In genomic region chr14:79324112-79324840, GRCm38 (mm10) we compare ENCODE assay signal across 23 mouse cellular contexts. TPM values are rescaled to one million over a fixed set of nuclear protein-coding genes. Genes with fewer than 3 reads are reported as not detected.
DNase-seq lines count a peak whose midpoint lies in the region; ATAC-seq and TF ChIP-seq lines count a peak whose summit lies in the region.
"Had no signal": no experiment of that assay in that cellular context is flagged by ENCODE, and none has a peak within 500 bp of the region (broad histone marks: within the 10 kb centered on the region; RNA-seq: fewer than 3 reads in every experiment).

No protein-coding gene starts in this region.

- no peak overlapping the region for H3K4me2 ChIP-seq in forebrain, embryonic 13.5 days
- H3K4me2 ChIP-seq in forebrain, embryonic 11.5 days (ENCODE audit: low read depth, low read length, severe bottlenecking), result no peak overlapping the region
- H3K4me2 ChIP-seq in midbrain, postnatal 0 days (ENCODE audit: low read depth, low read length, poor library complexity, severe bottlenecking), result no peak overlapping the region
- no peak overlapping the region for H3K4me2 ChIP-seq in midbrain, embryonic 15.5 days
- H3K4me2 ChIP-seq in kidney, embryonic 15.5 days, result no peak overlapping the region
- H3K4me2 ChIP-seq: embryonic facial prominence, embryonic 15.5 days; hindbrain, embryonic 13.5 days; limb, embryonic 15.5 days had no signal

- no peaks in the 10 kb centered on the region for H3K9me3 ChIP-seq in forebrain, embryonic 13.5 days (replicated peaks)
- H3K9me3 ChIP-seq in forebrain, embryonic 11.5 days (ENCODE audit: control insufficient read depth, low read length), result no peaks in the 10 kb centered on the region
- no peaks in the 10 kb centered on the region for H3K9me3 ChIP-seq in midbrain, postnatal 0 days (ENCODE audit: low read length)
- H3K9me3 ChIP-seq in midbrain, embryonic 15.5 days, result no peaks in the 10 kb centered on the region
- H3K9me3 ChIP-seq in kidney, embryonic 15.5 days (replicated peaks), result no peaks in the 10 kb centered on the region
- H3K9me3 ChIP-seq: embryonic facial prominence, embryonic 15.5 days; G1E; hindbrain, embryonic 13.5 days had no signal

- H3K4me3 ChIP-seq in forebrain, embryonic 13.5 days, result no peak overlapping the region
- H3K4me3 ChIP-seq in forebrain, embryonic 11.5 days (ENCODE audit: low read depth, low read length), result no peak overlapping the region
- no peak overlapping the region for H3K4me3 ChIP-seq in midbrain, postnatal 0 days (ENCODE audit: low read depth, low read length)
- no peak overlapping the region for H3K4me3 ChIP-seq in midbrain, embryonic 15.5 days
- no peak overlapping the region for H3K4me3 ChIP-seq in kidney, embryonic 15.5 days (replicated peaks)
- H3K4me3 ChIP-seq: embryonic facial prominence, embryonic 15.5 days; hindbrain, embryonic 13.5 days; limb, embryonic 15.5 days had no signal

- 0 out of 2 replicates have a peak overlapping the region, but pooled peaks have one; percentile 41 for H3K27ac ChIP-seq in forebrain, embryonic 13.5 days
- H3K27ac ChIP-seq in forebrain, embryonic 11.5 days (ENCODE audit: low read depth, low read length), result no peak overlapping the region
- H3K27ac ChIP-seq in midbrain, postnatal 0 days (ENCODE audit: low read depth, low read length), result no peak overlapping the region
- H3K27ac ChIP-seq in midbrain, embryonic 15.5 days, result no peak overlapping the region
- H3K27ac ChIP-seq in kidney, embryonic 15.5 days, result no peak overlapping the region
- H3K27ac ChIP-seq: embryonic facial prominence, embryonic 15.5 days; hindbrain, embryonic 13.5 days; kidney, postnatal 0 days; limb, embryonic 15.5 days; liver, embryonic 14.5 days had no signal

- intact Hi-C loops in left cerebral cortex, postnatal 4 days (cut with DNase I), result loop anchor here (10.0 kb wide), 1 partner anchor 659 kb away; no protein-coding TSS in a partner anchor
- intact Hi-C loops in left cerebral cortex, postnatal 25 days (cut with DNase I), result no loop called here

- peak; percentile 37; the same call in 1 of the 2 replicates for ATAC-seq in forebrain, embryonic 13.5 days
- ATAC-seq in forebrain, embryonic 11.5 days (replicated peaks; ENCODE audit: low FRiP score), result no peak
- no peak; the same call in 1 of the 2 replicates for ATAC-seq in midbrain, postnatal 0 days (ENCODE audit: low FRiP score)
- ATAC-seq in midbrain, embryonic 15.5 days (replicated peaks), result no peak
- no peak for ATAC-seq in kidney, embryonic 15.5 days (replicated peaks; ENCODE audit: low FRiP score)
- ATAC-seq: inflammation-experienced regulatory T-cells, adult 6 months; midbrain, embryonic 16.5 days had no signal

- no peaks in the 10 kb centered on the region for H3K27me3 ChIP-seq in forebrain, embryonic 13.5 days
- H3K27me3 ChIP-seq in forebrain, embryonic 11.5 days (ENCODE audit: control insufficient read depth, insufficient read depth, low read length), result no peaks in the 10 kb centered on the region
- no peaks in the 10 kb centered on the region; the same call in 1 of the 2 replicates for H3K27me3 ChIP-seq in midbrain, postnatal 0 days (ENCODE audit: insufficient read depth, low read length)
- no peaks in the 10 kb centered on the region for H3K27me3 ChIP-seq in midbrain, embryonic 15.5 days (replicated peaks)
- H3K27me3 ChIP-seq in kidney, embryonic 15.5 days, result no peaks in the 10 kb centered on the region
- H3K27me3 ChIP-seq: CH12.LX; embryonic facial prominence, embryonic 15.5 days; hindbrain, embryonic 13.5 days; limb, embryonic 15.5 days had no signal

- peaks cover 6% of the 10 kb centered on the region; the same call in 1 of the 2 replicates for H3K4me1 ChIP-seq in forebrain, embryonic 13.5 days
- no peaks in the 10 kb centered on the region for H3K4me1 ChIP-seq in forebrain, embryonic 11.5 days (replicated peaks; ENCODE audit: control insufficient read depth, insufficient read depth, low read length)
- H3K4me1 ChIP-seq in midbrain, postnatal 0 days (ENCODE audit: insufficient read depth, low read length), result no peaks in the 10 kb centered on the region
- no peaks in the 10 kb centered on the region for H3K4me1 ChIP-seq in midbrain, embryonic 15.5 days
- 0 out of 2 replicates have a peak, but pooled peaks cover 2% of the 10 kb centered on the region for H3K4me1 ChIP-seq in kidney, embryonic 15.5 days
- H3K4me1 ChIP-seq: embryonic facial prominence, embryonic 15.5 days; hindbrain, embryonic 13.5 days; limb, embryonic 15.5 days had no signal

- H3K9ac ChIP-seq in forebrain, embryonic 13.5 days, result no peak overlapping the region
- no peak overlapping the region for H3K9ac ChIP-seq in forebrain, embryonic 11.5 days (ENCODE audit: low read length)
- no peak overlapping the region for H3K9ac ChIP-seq in midbrain, postnatal 0 days (replicated peaks; ENCODE audit: low read length, poor library complexity, severe bottlenecking)
- H3K9ac ChIP-seq in midbrain, embryonic 15.5 days, result no peak overlapping the region
- no peak overlapping the region for H3K9ac ChIP-seq in kidney, embryonic 15.5 days
- H3K9ac ChIP-seq: embryonic facial prominence, embryonic 15.5 days; hindbrain, embryonic 13.5 days; limb, embryonic 15.5 days; liver, embryonic 14.5 days had no signal

- no peak for TF ChIP-seq CTCF in midbrain, postnatal 0 days (IDR thresholded peaks at IDR 0.05)

- DNase-seq in forebrain, embryonic 11.5 days (ENCODE audit: low spot score), result no peak
- peak; percentile 21 for DNase-seq in left cerebral cortex, postnatal 4 days
- DNase-seq in left cerebral cortex, postnatal 25 days (ENCODE audit: low spot score in 2 of 2), result no peak
- peak; percentile 49 for DNase-seq in midbrain, postnatal 0 days (ENCODE audit: low spot score)
- peak; percentile 36 for DNase-seq in retina, embryonic 14.5 days (ENCODE audit: low spot score)
- DNase-seq: adrenal gland, adult 2 months; B cell, adult 2 months; cerebellum, adult 18-20 months; gastrocnemius, postnatal 25 days; kidney, adult 18-20 months; right cerebral cortex, postnatal 25 days had no signal

- WGBS in forebrain, embryonic 13.5 days, result 66% methylated on average over 10 of the region's 10 CpGs
- 83% methylated on average over 10 of the region's 10 CpGs for WGBS in forebrain, embryonic 11.5 days
- WGBS in midbrain, postnatal 0 days, result 74% methylated on average over 10 of the region's 10 CpGs
- WGBS in midbrain, embryonic 15.5 days, result 75% methylated on average over 10 of the region's 10 CpGs
- WGBS in kidney, embryonic 15.5 days, result 83% methylated on average over 10 of the region's 10 CpGs

- H3K36me3 ChIP-seq in forebrain, embryonic 13.5 days (ENCODE audit: poor library complexity, severe bottlenecking), result no peaks in the 10 kb centered on the region
- no peaks in the 10 kb centered on the region for H3K36me3 ChIP-seq in forebrain, embryonic 11.5 days (ENCODE audit: control insufficient read depth, insufficient read depth, low read length)
- H3K36me3 ChIP-seq in midbrain, postnatal 0 days (ENCODE audit: insufficient read depth, low read length), result no peaks in the 10 kb centered on the region
- H3K36me3 ChIP-seq in midbrain, embryonic 15.5 days (replicated peaks), result no peaks in the 10 kb centered on the region
- no peaks in the 10 kb centered on the region for H3K36me3 ChIP-seq in kidney, embryonic 15.5 days
- H3K36me3 ChIP-seq: embryonic facial prominence, embryonic 15.5 days; G1E; hindbrain, embryonic 13.5 days; limb, embryonic 15.5 days had no signal

RNA-seq across cellular contexts. Expression of gene Rgcc, which starts 22.8 kb away (rescaled TPM):
- polyA plus RNA-seq in forebrain, embryonic 13.5 days (2015; fragmentation: Nextera tagmentation; extraction: Ambion mirVana), result 78.3 and 106 TPM in 2 replicates
- 72.4 and 75.8 TPM in 2 replicates for polyA plus RNA-seq in forebrain, embryonic 11.5 days (2014; fragmentation: Nextera tagmentation; extraction: Ambion mirVana)
- total RNA-seq in left cerebral cortex, postnatal 4 days (2021), result 10 to 100 TPM; 21.4 to 21.8 TPM
- 10 to 100 TPM; 31.9 to 42.4 TPM for total RNA-seq in left cerebral cortex, postnatal 25 days (2021)
- total RNA-seq in midbrain, postnatal 0 days (2014; rRNA removed), result 34.2 and 64.3 TPM in 2 replicates
- 29.9 and 40.6 TPM in 2 replicates for polyA plus RNA-seq in midbrain, postnatal 0 days (2015; fragmentation: Nextera tagmentation; extraction: Ambion mirVana)
- polyA plus RNA-seq in midbrain, embryonic 15.5 days (2015; fragmentation: Nextera tagmentation; extraction: Ambion mirVana), result 21.4 and 33.6 TPM in 2 replicates
- polyA plus RNA-seq in kidney, embryonic 15.5 days (2015; fragmentation: Nextera tagmentation; extraction: Ambion mirVana), result 28.7 and 29.7 TPM in 2 replicates
- total RNA-seq: G1E had no signal
- polyA plus RNA-seq: G1E had no signal

Comparison
In these comparisons a context has a peak if more than half of its experiments do, and no peak if none do; other contexts are left out.
1. DNase-seq: peak in left cerebral cortex, postnatal 4 days (single experiment), midbrain, postnatal 0 days (single experiment) and retina, embryonic 14.5 days (single experiment); none in forebrain, embryonic 11.5 days (single experiment) and left cerebral cortex, postnatal 25 days (0 of 2).